Mouse (Mus musculus) gastrocnemius, postnatal 4 days (tissue): ENCODE measurements around the gene Osgep. TPM values are rescaled to one million over a fixed set of nuclear protein-coding genes. Genes with fewer than 3 reads are reported as not detected.
"Not testable (repeated sequence)": the region's sequence is repeated elsewhere in the genome, so short reads cannot be mapped to it uniquely, and the experiment has no call there.

Experiments
- DNase-seq, 2 experiments: peaks; one replicate each; pipeline ENCODE4 v3.0.0; 2021 to 2022; ENCODE audit warnings: low spot score in 2 of 2, mixed read lengths in 2 of 2
- total RNA-seq, 2 experiments: library from RNA; stranded (reverse); gene quantifications; 2 replicates each; pipeline ENCODE4 v1.2.3; 2021

Osgep gene
- total RNA-seq, 2 experiments from 2014 or later: 48.6 to 52.2 TPM

GRCm38 (mm10) chr14:50892091-50892490 is 32.6 kb downstream of the Osgep start:
- no peak for DNase-seq

GRCm38 (mm10) chr14:50891621-50892020 is 33.1 kb downstream of the Osgep start:
- DNase-seq: no peak

DNA sequence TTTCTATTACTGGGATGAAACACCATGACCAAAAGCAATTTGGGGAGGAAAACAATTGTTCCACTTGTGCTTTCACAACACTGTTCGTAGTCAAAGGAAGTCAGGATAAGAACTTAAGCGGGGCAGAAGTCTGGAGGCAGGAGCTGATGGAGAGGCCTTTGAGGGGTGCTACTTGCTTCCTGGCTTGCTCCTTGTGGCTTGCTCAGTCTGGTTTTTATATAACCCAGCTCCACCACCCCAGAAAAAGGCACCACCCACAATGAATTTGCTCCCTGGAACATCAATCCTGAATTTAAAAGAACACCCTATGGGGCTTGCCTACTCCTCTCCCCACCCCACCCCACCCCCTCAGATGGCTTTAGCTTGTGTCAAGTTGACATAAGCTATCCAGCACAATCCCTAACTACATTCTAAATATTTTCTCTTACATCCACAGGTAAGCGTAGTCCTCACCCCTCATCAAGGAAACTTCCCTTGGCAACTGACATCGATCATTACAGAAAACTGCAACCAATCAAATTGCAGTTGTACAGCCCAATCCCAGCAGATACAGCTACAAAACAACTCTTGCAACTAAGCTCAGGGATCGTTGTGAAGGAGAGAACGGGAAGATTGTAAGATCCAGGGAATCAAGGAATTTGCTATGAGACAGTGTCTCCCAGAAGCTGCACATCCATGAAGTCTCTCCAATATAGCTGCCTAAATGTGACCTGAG is 48.3 kb downstream of the Osgep start:
- DNase-seq: no peak

- no peak for DNase-seq
Measured at GRCm38 (mm10) chr14:50875591-50876230, 49.0 kb downstream of the Osgep start.

DNA sequence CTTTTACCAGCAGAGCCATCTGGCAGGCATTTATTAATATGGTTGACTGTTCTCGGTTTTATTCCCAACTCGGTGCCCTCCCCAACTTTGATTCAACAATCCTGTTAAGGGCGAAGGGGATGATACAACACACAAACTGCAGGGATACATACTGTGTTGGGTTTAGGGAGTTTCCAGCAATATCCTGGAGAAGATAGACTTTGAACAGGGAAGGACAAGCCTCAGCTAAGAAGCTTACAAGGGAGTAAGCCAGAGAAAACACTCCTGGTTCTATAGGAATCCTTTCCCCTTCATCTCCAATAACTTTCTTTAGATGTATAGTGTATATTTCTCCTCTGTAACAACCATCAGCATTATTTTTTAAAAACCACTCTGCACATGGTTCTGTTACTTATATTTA is 49.5 kb downstream of the Osgep start:
- DNase-seq: no peak

GRCm38 (mm10) chr14:50871284-50871683 is 53.4 kb downstream of the Osgep start:
- DNase-seq: no peak

DNA sequence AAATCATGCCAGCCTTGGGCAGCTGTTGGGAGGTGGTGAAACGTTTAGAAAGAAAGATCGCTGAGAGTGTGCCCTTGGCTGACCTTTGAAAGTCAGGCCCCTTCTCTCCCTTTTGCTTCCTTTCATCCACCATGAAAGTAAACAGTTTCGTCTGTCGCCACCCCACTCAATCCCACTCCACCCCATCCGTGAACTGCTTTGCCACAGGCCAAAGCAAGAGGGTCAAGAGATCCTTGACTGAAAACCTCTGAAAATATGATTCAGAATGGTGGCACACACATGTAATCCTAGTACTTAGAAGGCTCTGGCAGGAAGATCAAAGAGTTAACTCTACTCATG is 53.9 kb downstream of the Osgep start:
- DNase-seq: peak in 1 of 2 experiments; percentile 16

GRCm38 (mm10) chr14:50869889-50870804 is 54.5 kb downstream of the Osgep start, which contains the start of gene Tep1:
TSS of gene Tep1 (minus strand) at chr14:50870560.
- peak; percentile 50 to 74 for DNase-seq

- DNase-seq: no peak
Measured at GRCm38 (mm10) chr14:50868656-50869055, 56.0 kb downstream of the Osgep start.

DNA sequence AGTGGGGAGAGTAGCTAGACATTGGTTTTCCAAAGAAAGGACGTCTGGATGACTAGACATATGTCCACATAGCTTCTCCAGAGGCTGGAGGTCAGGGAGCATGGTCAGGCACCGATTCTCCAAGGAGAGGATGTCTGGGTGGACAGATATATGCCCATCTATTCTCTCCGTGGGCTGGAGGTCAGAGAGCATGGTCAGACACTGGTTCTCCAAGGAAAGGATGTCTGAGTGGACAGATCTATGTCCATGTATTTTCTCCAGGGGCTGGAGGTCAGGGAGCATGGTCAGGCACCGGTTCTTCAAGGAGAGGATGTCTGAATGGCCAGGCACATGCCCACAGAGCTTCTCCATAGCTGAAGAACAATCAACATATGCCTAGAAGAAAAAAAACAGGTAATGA is 56.5 kb downstream of the Osgep start:
- DNase-seq: no peak

GRCm38 (mm10) chr14:50866966-50867365 is 57.7 kb downstream of the Osgep start:
- no peak for DNase-seq

DNA sequence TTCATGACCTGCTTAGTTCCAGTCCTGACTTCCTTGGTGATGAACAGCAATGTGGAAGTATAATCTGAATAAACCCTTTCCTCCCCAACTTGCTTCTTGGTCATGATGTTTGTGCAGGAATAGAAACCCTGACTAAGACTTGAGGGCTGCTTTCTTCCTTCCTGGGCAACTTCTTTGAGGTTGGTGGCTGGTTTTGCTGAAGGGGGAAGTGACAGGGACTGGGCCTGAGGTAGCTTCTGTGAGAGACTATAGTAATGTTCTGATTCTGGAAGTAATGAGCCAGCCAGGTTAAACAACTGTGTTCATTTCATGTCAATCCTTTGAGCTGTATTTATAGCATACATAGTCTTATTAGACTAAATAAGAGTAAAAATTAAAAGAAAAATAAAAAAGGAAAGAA is 59.7 kb downstream of the Osgep start:
- DNase-seq: not testable (repeated sequence)

DNA sequence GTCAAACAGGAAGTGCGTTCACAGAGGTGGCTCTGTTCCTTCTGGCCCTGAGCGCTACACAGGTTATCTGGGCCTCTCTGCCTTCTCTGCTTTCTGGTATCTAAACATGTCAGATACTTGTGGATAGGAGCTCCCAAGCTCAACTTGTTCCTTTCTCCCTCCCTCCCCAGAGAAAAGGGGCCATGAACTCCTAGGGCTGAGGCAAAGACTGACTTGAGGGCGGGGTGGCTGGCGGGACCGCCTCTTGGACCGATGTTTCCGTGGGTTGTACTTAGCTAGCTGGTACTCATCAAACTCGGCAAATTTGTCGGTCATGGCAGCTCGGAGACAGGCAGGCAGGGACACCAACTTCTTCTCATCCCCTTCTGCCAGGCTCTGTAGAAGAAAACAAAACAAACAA is 62.1 kb downstream of the Osgep start:
- DNase-seq: no peak

Other genes starting within 250 kb of the Osgep start
- not detected for gene Olfr747, start 231.7 kb downstream of the Osgep start, total RNA-seq
- gene Olfr748, start 217.5 kb downstream of the Osgep start, total RNA-seq: not detected
- gene Olfr749, start 179.8 kb downstream of the Osgep start, total RNA-seq: not detected
- gene Ttc5, start 139.4 kb downstream of the Osgep start, total RNA-seq: 10 to 100 TPM; 27.9 to 32.7 TPM
- not detected for gene Ccnb1ip1, start 117.2 kb downstream of the Osgep start, total RNA-seq
- gene Parp2, start 117.1 kb downstream of the Osgep start, total RNA-seq: 10 to 100 TPM; 22.2 to 29.4 TPM
- gene Tep1, start 54.3 kb downstream of the Osgep start, total RNA-seq: 10 to 100 TPM in 1 of 2 experiments, 1 to 10 TPM in 1; 9.7 to 12.2 TPM
- gene Klhl33, start 27.4 kb downstream of the Osgep start, total RNA-seq: 10 to 100 TPM in 1 of 2 experiments, 1 to 10 TPM in 1; 5.8 to 10.1 TPM
- 10 to 100 TPM; 61.1 to 62.7 TPM for gene Apex1, start 75 bp upstream of the Osgep start, total RNA-seq
- 10 to 100 TPM; 23.5 to 25.2 TPM for gene Pip4p1, start 6.0 kb upstream of the Osgep start, total RNA-seq
- 10 to 100 TPM; 12.7 to 13.9 TPM for gene Pnp, start 6.2 kb upstream of the Osgep start, total RNA-seq
- 1 to 10 TPM; 7.9 to 8.5 TPM for gene Gm49342, start 19.6 kb upstream of the Osgep start, total RNA-seq
- gene Pnp2, start 31.1 kb upstream of the Osgep start, total RNA-seq: under 1 TPM; 0.67 to 0.71 TPM
- not detected for gene Rnase10, start 82.9 kb upstream of the Osgep start, total RNA-seq
- not detected for gene Rnase9, start 117.0 kb upstream of the Osgep start, total RNA-seq
- gene Rnase11, start 125.3 kb upstream of the Osgep start, total RNA-seq: not detected
- not detected for gene Rnase12, start 132.8 kb upstream of the Osgep start, total RNA-seq
- gene Olfr750, start 149.5 kb upstream of the Osgep start, total RNA-seq: not detected
- gene Rnase4, start 166.2 kb upstream of the Osgep start, total RNA-seq: 10 to 100 TPM; 76.4 to 86.0 TPM
- 1 to 10 TPM; 7.7 to 8.9 TPM for gene Ang, start 166.3 kb upstream of the Osgep start, total RNA-seq
- not detected for gene Eddm3b, start 189.5 kb upstream of the Osgep start, total RNA-seq
- gene Rnase6, start 199.0 kb upstream of the Osgep start, total RNA-seq: under 1 TPM; 0.25 to 0.52 TPM
- not detected for gene Rnase1, start 221.9 kb upstream of the Osgep start, total RNA-seq
- gene Rnase2b, start 237.4 kb upstream of the Osgep start, total RNA-seq: not detected